Mouse (Mus musculus): Measurements from ENCODE around the gene Rasd1. TPM values are rescaled to one million over a fixed set of nuclear protein-coding genes. Genes with fewer than 3 reads are reported as not detected.

Gene Rasd1
- total and polyA plus RNA-seq, 3 experiments: 0.06 TPM; not detected in 2

- Histone ChIP-seq H3K4me3 (ENCODE audit: control insufficient read depth in 1 of 2, insufficient read depth in 1 of 2, low read depth in 2 of 2, low read length in 2 of 2) (no peak overlapping the region), H3K9me3 (replicated peaks; ENCODE audit: insufficient read depth, low read length) (no peaks in the 10 kb centered on the region), H3K27ac (ENCODE audit: control insufficient read depth, low read depth, low read length) (no peak overlapping the region), H3K4me1 (ENCODE audit: control insufficient read depth in 1 of 2, insufficient read depth in 2 of 2, low read length in 2 of 2) (no peaks in the 10 kb centered on the region), H3K27me3 (ENCODE audit: control insufficient read depth in 1 of 2, insufficient read depth in 2 of 2, low read length in 2 of 2) (no peaks in the 10 kb centered on the region), H3K79me2 (ENCODE audit: control insufficient read depth, insufficient read depth, low read length, poor library complexity) (no peaks in the 10 kb centered on the region), H3K36me3 (ENCODE audit: control insufficient read depth in 1 of 2, insufficient read depth in 2 of 2, low read length in 2 of 2) (no peaks in the 10 kb centered on the region), H3K9ac (ENCODE audit: control insufficient read depth, low read depth, low read length, poor library complexity, severe bottlenecking) (no peak overlapping the region)
- no peak for TF ChIP-seq MEF2A (IDR thresholded peaks at IDR 0.05; ENCODE audit: extremely low read depth, insufficient replicate concordance, low read depth, low read length, poor library complexity, severe bottlenecking)
- TF ChIP-seq USF1 (IDR thresholded peaks at IDR 0.05; ENCODE audit: low read depth, low read length): no peak
- TF ChIP-seq ELF1 (IDR thresholded peaks at IDR 0.05; ENCODE audit: low read depth, low read length): no peak
- DNase-seq (ENCODE audit: low read depth, low spot score): no peak
Measured at GRCm38 (mm10) chr11:60003811-60004210, 39.1 kb upstream of the Rasd1 start.

- Histone ChIP-seq H3K4me3 (ENCODE audit: control insufficient read depth in 1 of 2, insufficient read depth in 1 of 2, low read depth in 2 of 2, low read length in 2 of 2) (no peak overlapping the region), H3K79me2 (ENCODE audit: control insufficient read depth, insufficient read depth, low read length, poor library complexity) (no peaks in the 10 kb centered on the region), H3K9ac (ENCODE audit: control insufficient read depth, low read depth, low read length, poor library complexity, severe bottlenecking) (no peak overlapping the region), H3K9me3 (replicated peaks; ENCODE audit: insufficient read depth, low read length) (no peaks in the 10 kb centered on the region), H3K4me1 (ENCODE audit: control insufficient read depth in 1 of 2, insufficient read depth in 2 of 2, low read length in 2 of 2) (no peaks in the 10 kb centered on the region), H3K27me3 (ENCODE audit: control insufficient read depth in 1 of 2, insufficient read depth in 2 of 2, low read length in 2 of 2) (no peaks in the 10 kb centered on the region), H3K27ac (ENCODE audit: control insufficient read depth, low read depth, low read length) (no peak overlapping the region), H3K36me3 (ENCODE audit: control insufficient read depth in 1 of 2, insufficient read depth in 2 of 2, low read length in 2 of 2) (no peaks in the 10 kb centered on the region)
- TF ChIP-seq ELF1 (IDR thresholded peaks at IDR 0.05; ENCODE audit: low read depth, low read length) (no peak), GATA1 (IDR thresholded peaks at IDR 0.05; ENCODE audit: low read depth, low read length) (no peak), USF1 (IDR thresholded peaks at IDR 0.05; ENCODE audit: low read depth, low read length) (no peak), UBTF (IDR thresholded peaks at IDR 0.05; ENCODE audit: borderline replicate concordance, insufficient read depth, low read depth, low read length) (no peak), MAFK (IDR thresholded peaks at IDR 0.05; ENCODE audit: borderline replicate concordance, low read depth, low read length) (no peak)
- DNase-seq (ENCODE audit: low read depth, low spot score): no peak
Measured at GRCm38 (mm10) chr11:60001231-60001980, 36.7 kb upstream of the Rasd1 start.

- no peaks in the 10 kb centered on the region for H3K79me2 ChIP-seq (ENCODE audit: control insufficient read depth, insufficient read depth, low read length, poor library complexity)
- no peaks in the 10 kb centered on the region for H3K4me1 ChIP-seq (ENCODE audit: control insufficient read depth in 1 of 2, insufficient read depth in 2 of 2, low read length in 2 of 2)
- H3K9me3 ChIP-seq (replicated peaks; ENCODE audit: insufficient read depth, low read length): no peaks in the 10 kb centered on the region
- no peak for TF ChIP-seq MAFK (IDR thresholded peaks at IDR 0.05; ENCODE audit: borderline replicate concordance, low read depth, low read length)
- no peak for TF ChIP-seq SIN3A (IDR thresholded peaks at IDR 0.05; ENCODE audit: low read length)
- no peak for TF ChIP-seq GATA1 (IDR thresholded peaks at IDR 0.05; ENCODE audit: low read depth, low read length)
- no peak for TF ChIP-seq ETS1 (IDR thresholded peaks at IDR 0.05; ENCODE audit: low read depth, low read length)
- H3K36me3 ChIP-seq (ENCODE audit: control insufficient read depth in 1 of 2, insufficient read depth in 2 of 2, low read length in 2 of 2): no peaks in the 10 kb centered on the region
- H3K4me3 ChIP-seq (ENCODE audit: control insufficient read depth in 1 of 2, insufficient read depth in 1 of 2, low read depth in 2 of 2, low read length in 2 of 2): no peak overlapping the region
- DNase-seq (ENCODE audit: low read depth, low spot score): no peak
- H3K27ac ChIP-seq (ENCODE audit: control insufficient read depth, low read depth, low read length): no peak overlapping the region
- no peaks in the 10 kb centered on the region for H3K27me3 ChIP-seq (ENCODE audit: control insufficient read depth in 1 of 2, insufficient read depth in 2 of 2, low read length in 2 of 2)
- H3K9ac ChIP-seq (ENCODE audit: control insufficient read depth, low read depth, low read length, poor library complexity, severe bottlenecking): no peak overlapping the region
Measured at GRCm38 (mm10) chr11:59994318-59994717, 29.6 kb upstream of the Rasd1 start.
